Mouse (Mus musculus) erythroblast, embryonic 14.5 days (primary cell): ENCODE measurements around the gene Cbfa2t3.

Experiments used
- GATA1 ChIP-seq: IDR thresholded peaks from 2 replicates; pipeline ENCODE4 v1.6.1; 2012; ENCODE audit warnings: low read length, inconsistent platforms, mixed read lengths
- TAL1 ChIP-seq: IDR thresholded peaks from 3 replicates; pipeline ENCODE4 v1.6.1; 2012; ENCODE audit warnings: low read length, inconsistent platforms, mixed read lengths

DNA sequence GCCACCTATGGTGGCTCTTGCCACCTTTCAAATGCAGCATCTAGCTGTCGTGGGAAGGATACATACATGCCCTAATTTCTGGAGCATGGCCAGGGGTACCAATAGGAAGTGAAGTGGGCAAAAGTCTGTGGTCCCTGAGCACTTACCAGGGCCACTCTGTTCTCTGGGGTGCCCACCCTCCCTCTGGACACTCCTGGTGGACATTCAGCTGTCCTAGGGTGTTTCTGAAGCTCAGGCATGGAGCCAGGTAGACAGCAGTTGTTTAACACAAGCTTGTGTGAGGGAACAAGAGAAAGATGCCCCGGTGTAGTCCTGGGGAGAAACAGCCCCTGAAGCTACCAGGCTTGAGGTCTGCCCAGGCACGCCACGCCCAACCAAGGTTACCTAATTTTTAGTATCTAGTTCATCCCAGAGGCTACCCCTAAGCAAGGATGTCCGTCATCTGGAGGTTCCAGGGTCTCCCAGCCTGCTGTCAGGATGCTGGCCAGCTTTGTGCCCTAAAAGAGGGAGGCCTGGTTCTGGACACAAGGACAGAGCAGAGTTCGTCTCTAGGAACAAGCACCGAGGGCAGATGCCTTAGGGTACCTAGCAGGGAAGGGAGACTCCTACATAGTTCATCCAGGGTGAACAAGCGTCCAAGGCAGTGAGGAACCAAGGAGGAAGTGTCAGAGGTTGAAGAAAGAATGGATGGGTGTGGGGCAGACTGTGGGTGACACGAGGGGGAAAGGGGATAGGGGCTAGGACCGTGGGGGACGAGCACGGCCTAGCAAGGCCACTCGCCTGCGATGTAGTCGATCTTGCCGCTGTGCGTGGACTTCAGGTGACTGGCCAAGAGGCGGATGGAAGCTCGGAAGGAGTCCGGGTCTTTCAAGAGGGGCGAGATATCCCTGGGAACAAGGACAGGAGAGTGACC is 122.9 kb downstream of the Cbfa2t3 start:
- no peak for TF ChIP-seq TAL1
- no peak for TF ChIP-seq GATA1
